Mouse (Mus musculus) adrenal gland, adult 18-20 months (tissue): ENCODE measurements around the gene Itln1. TPM values are rescaled to one million over a fixed set of nuclear protein-coding genes. Genes with fewer than 3 reads are reported as not detected.

Experiments
- DNase-seq, 2 experiments: peaks; one replicate each; pipeline ENCODE4 v3.0.0; 2021 to 2022; ENCODE audit warnings: low spot score in 2 of 2
- total RNA-seq, 2 experiments: library from RNA; stranded (reverse); gene quantifications; 1 replicate in 1 of 2; 2 replicates in 1 of 2; pipeline ENCODE4 v1.2.3; 2021

The Itln1 gene
- total RNA-seq, 2 experiments from 2014 or later = not detected

DNA sequence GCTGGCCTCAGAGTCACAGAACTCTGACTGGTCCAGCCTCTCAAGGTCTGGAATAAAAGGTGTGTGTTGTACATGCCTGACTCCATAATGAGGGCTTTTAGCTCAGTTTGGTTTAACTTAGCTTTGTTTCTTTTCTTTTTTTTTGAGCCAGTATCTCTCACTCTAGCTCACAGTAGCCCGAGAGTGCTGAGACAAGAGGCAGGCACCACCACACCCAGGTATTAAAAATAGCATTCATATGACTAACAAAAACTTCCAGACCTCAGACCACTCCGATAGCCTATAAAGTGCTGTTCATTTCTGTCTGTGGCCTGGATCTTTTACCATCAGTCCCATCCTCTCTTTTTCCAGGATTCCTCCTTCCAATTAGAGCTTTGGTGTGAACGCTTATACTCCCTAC, 65.4 kb downstream of the Itln1 start:
- DNase-seq = no peak

Other genes with a start within 250 kb of the Itln1 start
- 10 to 100 TPM; 38.5 to 41.8 TPM for gene Usp21, start 247.3 kb downstream of the Itln1 start, total RNA-seq
- gene Ufc1, start 240.3 kb downstream of the Itln1 start, total RNA-seq = 100 to 1,000 TPM; 147 to 168 TPM
- 10 to 100 TPM; 38.1 to 38.3 TPM for gene Dedd, start 206.1 kb downstream of the Itln1 start, total RNA-seq
- gene Nit1, start 189.6 kb downstream of the Itln1 start, total RNA-seq = 10 to 100 TPM; 68.9 to 71.0 TPM
- gene Pfdn2, start 189.6 kb downstream of the Itln1 start, total RNA-seq = 100 to 1,000 TPM; 137 to 168 TPM
- gene Klhdc9, start 174.5 kb downstream of the Itln1 start, total RNA-seq = 1 to 10 TPM; 1.3 to 2.4 TPM
- under 1 TPM; 0.20 to 0.45 TPM for gene Nectin4, start 165.2 kb downstream of the Itln1 start, total RNA-seq
- gene Arhgap30, start 146.3 kb downstream of the Itln1 start, total RNA-seq = 1 to 10 TPM; 3.6 to 6.8 TPM
- gene Usf1, start 124.0 kb downstream of the Itln1 start, total RNA-seq = 10 to 100 TPM; 51.7 to 53.5 TPM
- 1 to 10 TPM; 3.1 to 4.0 TPM for gene Tstd1, start 116.4 kb downstream of the Itln1 start, total RNA-seq
- 10 to 100 TPM; 29.3 to 36.4 TPM for gene F11r, start 97.8 kb downstream of the Itln1 start, total RNA-seq
- 1 to 10 TPM; 5.7 to 6.5 TPM for gene Alyref2, start 31.8 kb downstream of the Itln1 start, total RNA-seq
- gene Cd244a, start 23.9 kb upstream of the Itln1 start, total RNA-seq = under 1 TPM; 0.50 to 0.80 TPM
- gene Ly9, start 72.1 kb upstream of the Itln1 start, total RNA-seq = 1 to 10 TPM in 1 of 2 experiments, under 1 TPM in 1; 0.89 to 3.0 TPM
- gene Slamf7, start 117.7 kb upstream of the Itln1 start, total RNA-seq = 1 to 10 TPM in 1 of 2 experiments, under 1 TPM in 1; 0.66 to 3.0 TPM
- gene Cd48, start 146.7 kb upstream of the Itln1 start, total RNA-seq = 1 to 10 TPM; 2.4 to 5.6 TPM
- under 1 TPM in 1 of 2 experiments, not detected in 1; 0.19 TPM for gene Slamf1, start 231.8 kb upstream of the Itln1 start, total RNA-seq